Mouse (Mus musculus): Measurements from ENCODE around the gene Gde1. TPM values are rescaled to one million over a fixed set of nuclear protein-coding genes. Genes with fewer than 3 reads are reported as not detected.

Gde1 gene
- polyA plus RNA-seq, 1 experiment from 2014 or later = 110 TPM

DNA sequence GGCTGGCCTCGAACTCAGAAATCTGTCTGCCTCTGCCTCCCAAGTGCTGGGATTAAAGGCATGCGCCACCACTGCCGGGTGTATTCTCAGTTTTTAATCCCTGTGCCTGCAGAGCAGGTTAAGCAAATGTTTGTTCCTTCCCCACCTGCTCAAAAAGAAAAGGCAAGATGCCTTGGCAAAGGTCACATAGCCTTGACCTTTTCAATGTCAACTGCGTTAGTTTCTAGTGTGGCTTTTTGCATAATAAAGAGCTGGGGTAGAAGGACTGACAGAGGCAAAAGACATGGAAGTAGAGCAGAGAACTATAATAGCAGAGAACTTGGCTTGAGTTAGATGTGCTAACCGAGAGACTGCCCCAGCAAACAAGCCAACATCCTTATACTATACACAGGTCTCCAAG lies 5.2 kb upstream of the Gde1 start:
- 65% methylated on average over 5 of the region's 5 CpGs for WGBS
- H3K27ac ChIP-seq (ENCODE audit: low read length) = no peak overlapping the region
- no peak overlapping the region for H3K4me2 ChIP-seq (ENCODE audit: low read depth, low read length)
- H3K27me3 ChIP-seq (ENCODE audit: control insufficient read depth, insufficient read depth, low read length) = no peaks in the 10 kb centered on the region
- ATAC-seq (ENCODE audit: insufficient read depth, low FRiP score) = no peak
- H3K4me1 ChIP-seq (ENCODE audit: control insufficient read depth, insufficient read depth, low read length) = peaks cover 13% of the 10 kb centered on the region; the same call in 1 of the 2 replicates
- no peaks in the 10 kb centered on the region for H3K9me3 ChIP-seq (replicated peaks; ENCODE audit: control insufficient read depth, low read length)
- no peaks in the 10 kb centered on the region for H3K36me3 ChIP-seq (ENCODE audit: control insufficient read depth, insufficient read depth, low read length)
- no peak overlapping the region for H3K4me3 ChIP-seq (replicated peaks; ENCODE audit: low read length)
- H3K9ac ChIP-seq (ENCODE audit: low read length) = no peak overlapping the region

DNA sequence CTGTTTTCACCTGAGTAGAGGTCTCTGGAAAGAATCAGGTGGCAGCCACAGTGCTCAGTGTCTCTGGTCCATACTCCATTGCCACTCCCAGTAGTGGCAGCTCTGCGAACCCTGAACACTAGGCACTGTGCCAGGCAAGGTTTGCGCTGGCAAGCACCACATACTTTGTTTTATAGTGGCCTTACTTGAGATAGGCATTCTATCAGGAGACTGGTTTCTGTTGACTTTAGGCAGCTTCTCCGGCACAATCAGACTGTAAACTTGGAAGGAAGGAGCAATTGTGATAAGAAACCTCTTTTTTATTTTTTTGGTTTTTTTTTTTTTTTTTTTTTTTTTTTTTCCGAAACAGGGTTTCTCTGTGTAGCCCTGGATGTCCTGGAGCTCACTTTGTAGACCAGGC lies 2.4 kb upstream of the Gde1 start:
- ATAC-seq (ENCODE audit: insufficient read depth, low FRiP score) = peak; percentile 11; the same call in 1 of the 2 replicates
- H3K27ac ChIP-seq (ENCODE audit: low read length) = no peak overlapping the region
- H3K4me3 ChIP-seq (replicated peaks; ENCODE audit: low read length) = no peak overlapping the region
- 60% methylated on average over 4 of the region's 4 CpGs for WGBS
- no peak overlapping the region for H3K4me2 ChIP-seq (ENCODE audit: low read depth, low read length)
- no peaks in the 10 kb centered on the region for H3K36me3 ChIP-seq (ENCODE audit: control insufficient read depth, insufficient read depth, low read length)
- no peaks in the 10 kb centered on the region for H3K9me3 ChIP-seq (replicated peaks; ENCODE audit: control insufficient read depth, low read length)
- H3K4me1 ChIP-seq (ENCODE audit: control insufficient read depth, insufficient read depth, low read length) = peaks cover 25% of the 10 kb centered on the region
- H3K9ac ChIP-seq (ENCODE audit: low read length) = no peak overlapping the region
- H3K27me3 ChIP-seq (ENCODE audit: control insufficient read depth, insufficient read depth, low read length) = no peaks in the 10 kb centered on the region

DNA sequence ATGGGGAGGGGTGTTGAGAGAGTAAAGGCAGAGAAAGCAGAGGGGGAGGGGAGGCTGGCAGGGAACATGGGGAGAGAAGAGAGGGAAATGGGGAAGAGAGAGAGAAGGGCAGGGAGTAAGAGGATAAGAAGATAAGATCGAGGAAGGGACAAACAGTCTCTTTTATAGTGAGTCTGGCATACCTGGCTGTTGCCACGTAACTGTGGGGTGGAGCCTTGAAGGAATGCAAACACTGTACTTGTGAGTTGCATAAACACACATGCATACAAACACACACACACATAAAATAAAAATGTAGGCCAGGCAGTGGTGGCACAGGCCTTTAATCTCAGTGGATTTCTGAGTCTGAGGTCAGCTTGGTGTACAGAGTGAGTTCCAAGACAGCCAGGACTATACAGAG lies 1.6 kb upstream of the Gde1 start:
- Histone ChIP-seq H3K4me3 (replicated peaks; ENCODE audit: low read length) (no peak overlapping the region), H3K4me2 (ENCODE audit: low read depth, low read length) (no peak overlapping the region), H3K9ac (ENCODE audit: low read length) (no peak overlapping the region), H3K27me3 (ENCODE audit: control insufficient read depth, insufficient read depth, low read length) (no peaks in the 10 kb centered on the region), H3K36me3 (ENCODE audit: control insufficient read depth, insufficient read depth, low read length) (no peaks in the 10 kb centered on the region), H3K9me3 (replicated peaks; ENCODE audit: control insufficient read depth, low read length) (no peaks in the 10 kb centered on the region), H3K4me1 (ENCODE audit: control insufficient read depth, insufficient read depth, low read length) (peaks cover 23% of the 10 kb centered on the region), H3K27ac (ENCODE audit: low read length) (no peak overlapping the region)
- no peak for ATAC-seq (ENCODE audit: insufficient read depth, low FRiP score)
- 55% methylated on average over 2 of the region's 2 CpGs for WGBS

DNA sequence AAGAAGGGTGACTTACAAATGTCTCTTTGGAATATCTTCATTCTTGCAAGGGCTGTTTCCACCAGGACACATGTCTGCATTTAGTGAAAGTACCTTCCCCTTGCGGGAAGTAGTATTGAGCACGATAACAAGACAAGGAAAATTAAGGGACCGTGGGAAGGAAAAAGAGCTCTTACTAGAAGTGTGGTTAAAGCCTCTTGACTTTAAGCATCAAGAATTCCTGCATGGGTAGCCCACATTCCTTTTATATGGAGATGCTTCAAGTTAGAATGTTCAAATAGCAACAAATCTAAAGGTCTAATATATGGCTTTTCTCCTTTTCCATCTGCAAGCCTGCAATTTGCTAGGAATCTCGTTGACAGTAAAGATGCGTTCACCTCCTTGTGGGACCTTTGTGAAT lies 910 bp upstream of the Gde1 start:
- Histone ChIP-seq H3K27ac (ENCODE audit: low read length) (0 out of 2 replicates have a peak overlapping the region, but pooled peaks have one; percentile 90), H3K36me3 (ENCODE audit: control insufficient read depth, insufficient read depth, low read length) (no peaks in the 10 kb centered on the region), H3K9me3 (replicated peaks; ENCODE audit: control insufficient read depth, low read length) (no peaks in the 10 kb centered on the region), H3K4me3 (replicated peaks; ENCODE audit: low read length) (no peak overlapping the region), H3K4me1 (ENCODE audit: control insufficient read depth, insufficient read depth, low read length) (peaks cover 23% of the 10 kb centered on the region), H3K4me2 (ENCODE audit: low read depth, low read length) (no peak overlapping the region), H3K27me3 (ENCODE audit: control insufficient read depth, insufficient read depth, low read length) (no peaks in the 10 kb centered on the region), H3K9ac (ENCODE audit: low read length) (no peak overlapping the region)
- 89% methylated on average over 5 of the region's 5 CpGs for WGBS
- no peak for ATAC-seq (ENCODE audit: insufficient read depth, low FRiP score)

DNA sequence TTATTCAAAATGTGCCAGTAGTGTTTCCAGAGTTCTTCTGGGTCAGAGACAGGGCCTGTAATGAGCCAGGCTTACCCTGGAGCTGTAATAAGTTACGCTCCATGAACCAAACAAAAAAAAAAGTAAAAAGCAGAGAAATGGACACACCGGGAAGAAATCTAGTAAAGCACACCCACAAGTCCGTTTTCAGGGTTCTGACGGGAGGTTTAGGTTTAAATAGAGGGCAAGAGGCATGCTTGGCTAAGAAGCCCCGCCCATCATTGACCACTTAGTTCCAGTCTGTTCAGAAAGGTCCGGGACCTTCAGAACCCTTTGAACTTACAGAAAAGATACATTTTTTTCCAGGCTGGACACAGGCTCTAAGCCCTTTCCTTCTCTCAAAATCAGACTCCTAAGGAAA lies 473 bp upstream of the Gde1 start:
- Histone ChIP-seq H3K27ac (ENCODE audit: low read length) (peak overlapping the region; percentile 90; the same call in 1 of the 2 replicates), H3K4me2 (ENCODE audit: low read depth, low read length) (peak overlapping the region; percentile 76), H3K9me3 (replicated peaks; ENCODE audit: control insufficient read depth, low read length) (no peaks in the 10 kb centered on the region), H3K4me3 (replicated peaks; ENCODE audit: low read length) (peak overlapping the region; percentile 90), H3K4me1 (ENCODE audit: control insufficient read depth, insufficient read depth, low read length) (peaks cover 23% of the 10 kb centered on the region), H3K36me3 (ENCODE audit: control insufficient read depth, insufficient read depth, low read length) (no peaks in the 10 kb centered on the region), H3K9ac (ENCODE audit: low read length) (peak overlapping the region; percentile 90; the same call in 1 of the 2 replicates), H3K27me3 (ENCODE audit: control insufficient read depth, insufficient read depth, low read length) (no peaks in the 10 kb centered on the region)
- 28% methylated on average over 6 of the region's 6 CpGs for WGBS
- ATAC-seq (ENCODE audit: insufficient read depth, low FRiP score) = no peak

DNA sequence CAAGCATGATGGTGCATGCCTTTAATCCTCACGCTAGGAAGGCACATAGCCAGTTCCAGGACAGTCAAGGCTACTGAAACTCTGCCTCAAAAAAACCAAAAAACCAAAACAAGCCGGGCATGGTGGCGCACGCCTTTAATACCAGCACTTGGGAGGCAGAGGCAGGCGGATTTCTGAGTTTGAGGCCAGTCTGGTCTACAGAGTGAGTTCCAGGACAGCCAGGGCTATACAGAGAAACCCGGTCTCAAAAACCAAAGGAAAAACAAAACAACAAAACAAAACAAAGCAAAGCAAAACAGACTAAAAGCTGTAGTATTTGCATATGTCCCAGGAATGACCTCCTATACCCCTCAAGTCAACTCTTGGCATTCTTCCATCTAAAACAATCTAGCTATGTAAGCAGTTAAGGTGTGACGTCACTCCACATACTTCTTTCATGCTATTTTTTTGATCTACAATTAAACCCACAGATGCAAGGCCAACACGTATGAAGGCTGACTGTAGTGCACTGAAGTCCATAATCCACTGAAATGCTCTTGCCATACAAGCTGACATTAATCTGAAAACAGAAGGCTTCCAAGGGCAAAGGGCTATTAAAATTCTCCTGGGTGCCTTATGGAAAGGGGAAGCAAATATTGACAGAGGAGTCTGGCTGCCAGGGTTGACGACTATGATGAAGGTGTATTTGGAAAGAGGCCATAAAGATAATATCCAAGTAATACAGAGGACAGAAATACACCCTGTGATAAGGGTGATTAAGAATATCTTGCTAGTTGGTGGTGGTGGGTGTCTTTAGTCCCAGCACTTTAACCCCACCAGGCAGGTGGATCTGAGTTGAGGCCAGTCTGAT lies 1.4 kb downstream of the Gde1 start:
- H3K36me3 ChIP-seq (ENCODE audit: control insufficient read depth, insufficient read depth, low read length) = no peaks in the 10 kb centered on the region
- peaks cover 23% of the 10 kb centered on the region for H3K4me1 ChIP-seq (ENCODE audit: control insufficient read depth, insufficient read depth, low read length)
- H3K27ac ChIP-seq (ENCODE audit: low read length) = peak overlapping the region; percentile 90; the same call in 1 of the 2 replicates
- peak; percentile 22; the same call in 1 of the 2 replicates for ATAC-seq (ENCODE audit: insufficient read depth, low FRiP score)
- no peaks in the 10 kb centered on the region for H3K27me3 ChIP-seq (ENCODE audit: control insufficient read depth, insufficient read depth, low read length)
- no peaks in the 10 kb centered on the region for H3K9me3 ChIP-seq (replicated peaks; ENCODE audit: control insufficient read depth, low read length)
- no peak overlapping the region for H3K9ac ChIP-seq (ENCODE audit: low read length)
- H3K4me2 ChIP-seq (ENCODE audit: low read depth, low read length) = peak overlapping the region; percentile 76
- WGBS = 71% methylated on average over 9 of the region's 9 CpGs
- peak overlapping the region; percentile 90 for H3K4me3 ChIP-seq (replicated peaks; ENCODE audit: low read length)

DNA sequence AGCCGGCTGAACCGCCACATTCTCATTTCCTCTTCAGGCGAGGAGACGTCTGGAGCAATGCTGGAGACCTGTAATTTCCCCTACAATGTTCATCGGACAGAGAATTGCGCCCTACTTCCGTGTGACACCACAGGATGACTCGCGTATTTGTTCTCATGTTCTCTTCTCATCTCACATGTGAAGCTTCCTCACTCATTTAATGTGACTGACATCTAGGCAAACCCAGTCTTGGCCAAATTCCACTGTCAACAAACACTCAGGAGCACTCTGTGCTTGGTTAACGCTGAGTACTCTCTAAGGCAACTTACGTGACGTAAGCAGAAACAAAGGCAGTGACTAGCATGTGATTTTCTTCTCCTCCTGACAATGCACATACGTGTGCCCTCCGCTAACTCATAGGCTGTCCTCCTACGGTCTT lies 2.4 kb downstream of the Gde1 start:
- no peak for ATAC-seq (ENCODE audit: insufficient read depth, low FRiP score)
- Histone ChIP-seq H3K4me2 (ENCODE audit: low read depth, low read length) (peak overlapping the region; percentile 76; the same call in 1 of the 2 replicates), H3K9me3 (replicated peaks; ENCODE audit: control insufficient read depth, low read length) (no peaks in the 10 kb centered on the region), H3K27ac (ENCODE audit: low read length) (peak overlapping the region; percentile 43), H3K9ac (ENCODE audit: low read length) (no peak overlapping the region), H3K27me3 (ENCODE audit: control insufficient read depth, insufficient read depth, low read length) (no peaks in the 10 kb centered on the region), H3K36me3 (ENCODE audit: control insufficient read depth, insufficient read depth, low read length) (no peaks in the 10 kb centered on the region), H3K4me1 (ENCODE audit: control insufficient read depth, insufficient read depth, low read length) (peaks cover 23% of the 10 kb centered on the region), H3K4me3 (replicated peaks; ENCODE audit: low read length) (no peak overlapping the region)
- WGBS = 78% methylated on average over 15 of the region's 15 CpGs

DNA sequence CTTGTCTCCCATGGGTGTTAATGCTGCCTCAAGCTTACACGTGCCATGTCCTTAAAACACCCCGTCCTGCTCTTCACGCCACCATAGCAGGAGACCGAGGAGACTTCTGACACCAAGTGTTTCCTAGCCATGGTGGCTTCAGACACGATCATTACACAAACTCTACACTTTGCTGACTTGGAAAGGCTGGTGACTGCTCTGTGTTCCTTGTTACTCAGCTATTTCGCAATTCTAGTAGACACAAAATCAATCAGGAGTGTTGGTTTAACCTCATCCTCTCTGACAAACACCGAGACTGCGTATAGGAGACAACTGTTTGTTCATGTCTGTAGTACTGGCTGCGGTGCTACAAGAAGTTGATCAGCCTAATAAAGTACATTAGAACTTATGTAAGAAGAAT lies 6.7 kb downstream of the Gde1 start:
- Histone ChIP-seq H3K4me3 (replicated peaks; ENCODE audit: low read length) (no peak overlapping the region), H3K9me3 (replicated peaks; ENCODE audit: control insufficient read depth, low read length) (no peaks in the 10 kb centered on the region), H3K27ac (ENCODE audit: low read length) (no peak overlapping the region), H3K36me3 (ENCODE audit: control insufficient read depth, insufficient read depth, low read length) (peaks cover 18% of the 10 kb centered on the region), H3K4me1 (ENCODE audit: control insufficient read depth, insufficient read depth, low read length) (peaks cover 9% of the 10 kb centered on the region), H3K9ac (ENCODE audit: low read length) (no peak overlapping the region), H3K27me3 (ENCODE audit: control insufficient read depth, insufficient read depth, low read length) (no peaks in the 10 kb centered on the region), H3K4me2 (ENCODE audit: low read depth, low read length) (no peak overlapping the region)
- ATAC-seq (ENCODE audit: insufficient read depth, low FRiP score) = no peak; the same call in 1 of the 2 replicates
- WGBS = 73% methylated on average over 9 of the region's 9 CpGs

DNA sequence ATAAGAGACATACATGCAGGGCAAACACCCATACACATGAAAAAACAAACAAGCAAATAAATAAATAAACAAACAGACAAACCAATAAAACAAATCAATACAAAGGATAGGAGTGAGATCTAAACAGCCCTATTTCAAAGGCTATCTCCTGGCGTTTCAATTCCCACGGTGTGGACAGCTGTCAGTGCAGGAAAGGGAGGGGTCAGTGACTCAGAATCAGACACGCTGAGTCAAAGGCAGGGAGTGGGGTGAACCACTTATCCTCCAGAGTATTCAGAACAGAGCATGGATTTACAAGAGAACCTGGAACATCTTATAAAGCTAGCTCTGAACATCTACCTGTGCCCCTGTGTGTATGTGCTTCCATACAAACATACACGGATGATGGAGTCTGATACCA lies 8.4 kb downstream of the Gde1 start:
- Histone ChIP-seq H3K27me3 (ENCODE audit: control insufficient read depth, insufficient read depth, low read length) (no peaks in the 10 kb centered on the region), H3K36me3 (ENCODE audit: control insufficient read depth, insufficient read depth, low read length) (peaks cover 20% of the 10 kb centered on the region), H3K4me2 (ENCODE audit: low read depth, low read length) (no peak overlapping the region), H3K27ac (ENCODE audit: low read length) (no peak overlapping the region), H3K9me3 (replicated peaks; ENCODE audit: control insufficient read depth, low read length) (no peaks in the 10 kb centered on the region), H3K4me1 (ENCODE audit: control insufficient read depth, insufficient read depth, low read length) (no peaks in the 10 kb centered on the region; the same call in 1 of the 2 replicates), H3K4me3 (replicated peaks; ENCODE audit: low read length) (no peak overlapping the region), H3K9ac (ENCODE audit: low read length) (no peak overlapping the region)
- 60% methylated on average over 4 of the region's 4 CpGs for WGBS
- no peak for ATAC-seq (ENCODE audit: insufficient read depth, low FRiP score)
